Mouse (Mus musculus): ENCODE measurements at regions not wholly inside any gene's neighbourhood (a gene's known extent, or its start where the extent isn't known, plus 50 kb on each side); places are given as distances from the start of the nearest gene placed in this dataset.
"Not testable (repeated sequence)": the region's sequence is repeated elsewhere in the genome, so short reads cannot be mapped to it uniquely, and the experiment has no call there.

- no peak for DNase-seq
These were observed 496.5 kb upstream of the Impg1 start for GRCm38 (mm10) chr9:80961818-80962217.

GRCm38 (mm10) chr9:80942991-80943390, 477.7 kb upstream of the Impg1 start:
- no peak for DNase-seq

- no peak for DNase-seq
These were observed 476.1 kb upstream of the Impg1 start for GRCm38 (mm10) chr9:80941424-80941823.

- DNase-seq, result no peak
These were observed 473.0 kb upstream of the Impg1 start for GRCm38 (mm10) chr9:80938238-80938637.

- no peak for DNase-seq
These were observed 465.3 kb upstream of the Impg1 start for GRCm38 (mm10) chr9:80930628-80931027.

GRCm38 (mm10) chr9:80920304-80920703, 455.0 kb upstream of the Impg1 start:
- DNase-seq, result no peak

GRCm38 (mm10) chr9:80913867-80914266, 448.6 kb upstream of the Impg1 start:
- no peak for DNase-seq

- DNase-seq, result no peak
These were observed 446.9 kb upstream of the Impg1 start for GRCm38 (mm10) chr9:80912177-80912576.

- DNase-seq, result no peak
These were observed 401.5 kb upstream of the Impg1 start for GRCm38 (mm10) chr9:80866807-80867206.

GRCm38 (mm10) chr9:80858998-80859397, 393.7 kb upstream of the Impg1 start:
- no peak for DNase-seq

GRCm38 (mm10) chr9:80848190-80848589, 382.9 kb upstream of the Impg1 start:
- DNase-seq, result no peak

GRCm38 (mm10) chr9:80832808-80833207, 367.5 kb upstream of the Impg1 start:
- DNase-seq, result no peak

- peak in 1 of 2 experiments; percentile 11 for DNase-seq
These were observed 360.1 kb upstream of the Impg1 start for GRCm38 (mm10) chr9:80825346-80825745.

GRCm38 (mm10) chr9:80820066-80820465, 354.8 kb upstream of the Impg1 start:
- no peak for DNase-seq

- DNase-seq, result no peak
These were observed 353.8 kb upstream of the Impg1 start for GRCm38 (mm10) chr9:80819070-80819469.

GRCm38 (mm10) chr9:80813921-80814320, 348.6 kb upstream of the Impg1 start:
- DNase-seq, result not testable (repeated sequence)

GRCm38 (mm10) chr9:80791523-80791922, 326.2 kb upstream of the Impg1 start:
- DNase-seq, result no peak

- no peak for DNase-seq
These were observed 309.3 kb upstream of the Impg1 start for GRCm38 (mm10) chr9:80774541-80774940.

- DNase-seq, result not testable (repeated sequence)
These were observed 270.5 kb upstream of the Impg1 start for GRCm38 (mm10) chr9:80735806-80736205.

- peak; percentile 31 to 34 for DNase-seq
These were observed 267.7 kb upstream of the Impg1 start for GRCm38 (mm10) chr9:80732971-80733370.

GRCm38 (mm10) chr9:80723638-80724037, 258.4 kb upstream of the Impg1 start:
- DNase-seq, result no peak

GRCm38 (mm10) chr9:80718516-80718915, 253.2 kb upstream of the Impg1 start:
- no peak for DNase-seq

- DNase-seq, result no peak
These were observed 244.5 kb upstream of the Impg1 start for GRCm38 (mm10) chr9:80709781-80710180.

- DNase-seq, result no peak
These were observed 240.0 kb upstream of the Impg1 start for GRCm38 (mm10) chr9:80705264-80705663.

GRCm38 (mm10) chr9:80697171-80697570, 231.9 kb upstream of the Impg1 start:
- DNase-seq, result no peak

All from kidney, adult 8-10 months (tissue).